Mouse (Mus musculus): ENCODE results near the gene Anln. TPM values are rescaled to one million over a fixed set of nuclear protein-coding genes. Genes with fewer than 3 reads are reported as not detected.
A peak's percentile ranks its signal among the peaks of the same experiment; 100 is the strongest.
"Not testable (repeated sequence)": the region's sequence is repeated elsewhere in the genome, so short reads cannot be mapped to it uniquely, and the experiment has no call there.

Gene Anln
- polyA plus RNA-seq, 1 experiment from 2014 or later, result 33.7 TPM

GRCm38 (mm10) chr9:22313218-22313617, 75.8 kb downstream of the Anln start:
- Histone ChIP-seq H3K4me2 (replicated peaks) (no peak overlapping the region), H3K4me1 (no peaks in the 10 kb centered on the region), H3K9ac (replicated peaks) (no peak overlapping the region), H3K9me3 (0 out of 2 replicates have a peak, but pooled peaks cover 12% of the 10 kb centered on the region), H3K4me3 (no peak overlapping the region), H3K27ac (replicated peaks) (no peak overlapping the region), H3K36me3 (no peaks in the 10 kb centered on the region), H3K27me3 (no peaks in the 10 kb centered on the region)
- WGBS, result 89% methylated on average over 5 of the region's 5 CpGs
- no peak for ATAC-seq (ENCODE audit: low FRiP score, low read depth)

GRCm38 (mm10) chr9:22309651-22310050, 79.3 kb downstream of the Anln start:
- Histone ChIP-seq H3K27ac (replicated peaks) (no peak overlapping the region), H3K4me2 (replicated peaks) (no peak overlapping the region), H3K4me1 (peaks cover 17% of the 10 kb centered on the region), H3K4me3 (no peak overlapping the region), H3K9ac (replicated peaks) (no peak overlapping the region), H3K36me3 (peaks cover 8% of the 10 kb centered on the region), H3K27me3 (no peaks in the 10 kb centered on the region), H3K9me3 (no peaks in the 10 kb centered on the region)
- 95% methylated on average over 5 of the region's 5 CpGs for WGBS
- ATAC-seq (ENCODE audit: low FRiP score, low read depth), result no peak

GRCm38 (mm10) chr9:22307920-22308262, 81.1 kb downstream of the Anln start:
- not testable (repeated sequence) for H3K27me3 ChIP-seq; H3K9ac ChIP-seq (replicated peaks); H3K9me3 ChIP-seq; ATAC-seq (ENCODE audit: low FRiP score, low read depth)
- peaks cover 25% of the 10 kb centered on the region for H3K36me3 ChIP-seq
- peak overlapping the region; percentile 54; the same call in 1 of the 2 replicates for H3K27ac ChIP-seq (replicated peaks)
- peaks cover 17% of the 10 kb centered on the region for H3K4me1 ChIP-seq
- H3K4me2 ChIP-seq (replicated peaks), result peak overlapping the region; percentile 87
- 12% methylated on average over 9 of the region's 9 CpGs for WGBS
- peak overlapping the region; percentile 95 for H3K4me3 ChIP-seq

- Histone ChIP-seq H3K9ac (replicated peaks) (peak within 1 kb of the TSS; percentile 99), H3K4me3 (peak within 1 kb of the TSS; percentile 95), H3K27me3 (no peaks in the 10 kb centered on the region), H3K27ac (replicated peaks) (peak within 1 kb of the TSS; percentile 79), H3K36me3 (peaks cover 31% of the 10 kb centered on the region), H3K4me2 (replicated peaks) (peak within 1 kb of the TSS; percentile 87), H3K4me1 (peaks cover 17% of the 10 kb centered on the region), H3K9me3 (no peaks in the 10 kb centered on the region)
- ATAC-seq (ENCODE audit: low FRiP score, low read depth), result peak; percentile 99
- under 1% methylated on average over 53 of the region's 56 CpGs for WGBS
Observed at GRCm38 (mm10) chr9:22307156-22307919, 81.7 kb downstream of the Anln start, which contains the start of gene Zfp810. Zfp810 (minus strand) TSS chr9:22307648.

- Histone ChIP-seq H3K36me3 (peaks cover 37% of the 10 kb centered on the region), H3K9me3 (no peaks in the 10 kb centered on the region), H3K27me3 (no peaks in the 10 kb centered on the region), H3K4me3 (peak overlapping the region; percentile 95), H3K4me2 (replicated peaks) (peak overlapping the region; percentile 87), H3K9ac (replicated peaks) (peak overlapping the region; percentile 99), H3K4me1 (peaks cover 17% of the 10 kb centered on the region), H3K27ac (replicated peaks) (peak overlapping the region; percentile 79)
- WGBS, result 21% methylated on average over 6 of the region's 6 CpGs
- no peak for ATAC-seq (ENCODE audit: low FRiP score, low read depth)
Observed at GRCm38 (mm10) chr9:22306726-22307125, 82.3 kb downstream of the Anln start.

- no peaks in the 10 kb centered on the region for H3K9me3 ChIP-seq
- H3K4me3 ChIP-seq, result no peak overlapping the region
- H3K9ac ChIP-seq (replicated peaks), result no peak overlapping the region
- ATAC-seq (ENCODE audit: low FRiP score, low read depth), result no peak
- 96% methylated on average over 1 of the region's 1 CpGs for WGBS
- peaks cover 17% of the 10 kb centered on the region for H3K4me1 ChIP-seq
- no peak overlapping the region for H3K27ac ChIP-seq (replicated peaks)
- peaks cover 67% of the 10 kb centered on the region for H3K36me3 ChIP-seq
- H3K27me3 ChIP-seq, result no peaks in the 10 kb centered on the region
- no peak overlapping the region for H3K4me2 ChIP-seq (replicated peaks)
Observed at GRCm38 (mm10) chr9:22302199-22302598, 86.8 kb downstream of the Anln start.

Other genes with a start within 250 kb of the Anln start
- 62.0 and 66.8 TPM in 2 replicates for gene Pigyl, start 232.3 kb downstream of the Anln start, polyA plus RNA-seq (2016; fragmentation: Nextera tagmentation; extraction: Ambion mirVana)
- gene Zfp872, start 201.1 kb downstream of the Anln start, polyA plus RNA-seq (2016; fragmentation: Nextera tagmentation; extraction: Ambion mirVana), result 0.12 and 0.24 TPM in 2 replicates
- gene Zfp809, start 163.5 kb downstream of the Anln start, polyA plus RNA-seq (2016; fragmentation: Nextera tagmentation; extraction: Ambion mirVana), result 12.2 and 12.7 TPM in 2 replicates
- 7.5 and 7.6 TPM in 2 replicates for gene Zfp599, start 129.3 kb downstream of the Anln start, polyA plus RNA-seq (2016; fragmentation: Nextera tagmentation; extraction: Ambion mirVana)
- gene Zfp810, start 81.5 kb downstream of the Anln start, polyA plus RNA-seq (2016; fragmentation: Nextera tagmentation; extraction: Ambion mirVana), result 37.3 and 40.5 TPM in 2 replicates
- gene 9530077C05Rik, start 22.3 kb upstream of the Anln start, polyA plus RNA-seq (2016; fragmentation: Nextera tagmentation; extraction: Ambion mirVana), result 9.8 and 11.8 TPM in 2 replicates
- not detected in 2 replicates for gene Gm17545, start 65.1 kb upstream of the Anln start, polyA plus RNA-seq (2016; fragmentation: Nextera tagmentation; extraction: Ambion mirVana)
- gene Rp9, start 80.6 kb upstream of the Anln start, polyA plus RNA-seq (2016; fragmentation: Nextera tagmentation; extraction: Ambion mirVana), result 53.3 and 59.3 TPM in 2 replicates
- gene Bbs9, start 86.5 kb upstream of the Anln start, polyA plus RNA-seq (2016; fragmentation: Nextera tagmentation; extraction: Ambion mirVana), result 18.4 and 19.1 TPM in 2 replicates